9 mouse cellular contexts compared by ENCODE assay signal in genomic region chr8:4656536-4656935, GRCm38 (mm10). TPM values are rescaled to one million over a fixed set of nuclear protein-coding genes. Genes with fewer than 3 reads are reported as not detected.
A peak's percentile ranks its signal among the peaks of the same experiment; 100 is the strongest.
DNase-seq lines count a peak whose midpoint lies in the region; ATAC-seq and TF ChIP-seq lines count a peak whose summit lies in the region.
"Had no signal": no experiment of that assay in that cellular context is flagged by ENCODE, and none has a peak within 500 bp of the region (broad histone marks: within the 10 kb centered on the region; RNA-seq: fewer than 3 reads in every experiment).

No protein-coding gene starts in this region.

- no peaks in the 10 kb centered on the region for H3K27me3 ChIP-seq in kidney, embryonic 16.5 days (ENCODE audit: insufficient read depth, low read length)
- no peaks in the 10 kb centered on the region for H3K27me3 ChIP-seq in G1E (ENCODE audit: insufficient read depth, low read length)
- no peaks in the 10 kb centered on the region for H3K27me3 ChIP-seq in limb, embryonic 11.5 days (ENCODE audit: control insufficient read depth, insufficient read depth, low read length)
- H3K27me3 ChIP-seq in midbrain, embryonic 15.5 days (replicated peaks), result no peaks in the 10 kb centered on the region
- H3K27me3 ChIP-seq in midbrain, embryonic 11.5 days (ENCODE audit: control insufficient read depth, insufficient read depth, low read length), result no peaks in the 10 kb centered on the region
- H3K27me3 ChIP-seq: limb, embryonic 13.5 days had no signal

- TF ChIP-seq CTCF in G1E (IDR thresholded peaks at IDR 0.05; ENCODE audit: low read depth, low read length), result no peak
- no peak for TF ChIP-seq CTCF in brain, embryonic 14.5 days (IDR thresholded peaks at IDR 0.05; ENCODE audit: borderline replicate concordance, extremely low read depth, insufficient read depth, insufficient read length)

- no peak for ATAC-seq in kidney, embryonic 16.5 days (ENCODE audit: low FRiP score, low TSS enrichment)
- ATAC-seq in G1E (ENCODE audit: extremely low read depth, insufficient number of reproducible peaks, low FRiP score, poor library complexity, severe bottlenecking), result no peak
- ATAC-seq in limb, embryonic 11.5 days (ENCODE audit: insufficient number of reproducible peaks, low FRiP score, low TSS enrichment, low read depth), result no peak
- no peak for ATAC-seq in midbrain, embryonic 15.5 days (replicated peaks)
- ATAC-seq in midbrain, embryonic 11.5 days (ENCODE audit: low FRiP score), result no peak

- DNase-seq in kidney, adult 8-10 months, result peak; percentile 5 to 41
- peak; percentile 28 for DNase-seq in G1E (ENCODE audit: low spot score)
- peak; percentile 6 for DNase-seq in brain, embryonic 14.5 days (ENCODE audit: low read depth)
- peak; percentile 55 for DNase-seq in limb, embryonic 11.5 days (ENCODE audit: low spot score)
- no peak for DNase-seq in layer of hippocampus, adult 8-10 months (ENCODE audit: low spot score in 2 of 2)
- no peak for DNase-seq in midbrain, embryonic 11.5 days (ENCODE audit: low spot score, missing footprints)

- TF ChIP-seq POLR2A in brain, embryonic 14.5 days (IDR thresholded peaks at IDR 0.05; ENCODE audit: borderline replicate concordance, extremely low read depth, insufficient read depth, insufficient read length, poor library complexity, severe bottlenecking), result no peak

- no peaks in the 10 kb centered on the region for H3K9me3 ChIP-seq in kidney, embryonic 16.5 days (ENCODE audit: low read length)
- no peaks in the 10 kb centered on the region for H3K9me3 ChIP-seq in G1E (replicated peaks)
- H3K9me3 ChIP-seq in limb, embryonic 11.5 days (ENCODE audit: control insufficient read depth, low read length), result no peaks in the 10 kb centered on the region
- H3K9me3 ChIP-seq in midbrain, embryonic 15.5 days, result no peaks in the 10 kb centered on the region
- H3K9me3 ChIP-seq in midbrain, embryonic 11.5 days (ENCODE audit: control insufficient read depth, low read length), result no peaks in the 10 kb centered on the region
- H3K9me3 ChIP-seq: limb, embryonic 13.5 days had no signal

- no peak overlapping the region for H3K4me3 ChIP-seq in kidney, embryonic 16.5 days (ENCODE audit: low read length)
- H3K4me3 ChIP-seq in G1E (ENCODE audit: low read depth, low read length), result no peak overlapping the region
- H3K4me3 ChIP-seq in limb, embryonic 11.5 days (ENCODE audit: low read depth, low read length), result no peak overlapping the region
- H3K4me3 ChIP-seq in midbrain, embryonic 15.5 days, result no peak overlapping the region
- H3K4me3 ChIP-seq in midbrain, embryonic 11.5 days (ENCODE audit: low read depth, low read length), result no peak overlapping the region
- H3K4me3 ChIP-seq: limb, embryonic 13.5 days had no signal

- H3K4me1 ChIP-seq in kidney, embryonic 16.5 days (ENCODE audit: insufficient read depth, low read length), result no peaks in the 10 kb centered on the region
- H3K4me1 ChIP-seq in G1E (ENCODE audit: insufficient read depth, low read depth, low read length), result no peaks in the 10 kb centered on the region
- no peaks in the 10 kb centered on the region for H3K4me1 ChIP-seq in limb, embryonic 11.5 days (ENCODE audit: control insufficient read depth, insufficient read depth, low read length)
- no peaks in the 10 kb centered on the region for H3K4me1 ChIP-seq in midbrain, embryonic 15.5 days
- no peaks in the 10 kb centered on the region for H3K4me1 ChIP-seq in midbrain, embryonic 11.5 days (ENCODE audit: control insufficient read depth, insufficient read depth, low read length)
- H3K4me1 ChIP-seq: limb, embryonic 13.5 days had no signal

- H3K27ac ChIP-seq in kidney, embryonic 16.5 days (ENCODE audit: low read length), result no peak overlapping the region
- no peak overlapping the region for H3K27ac ChIP-seq in limb, embryonic 11.5 days (replicated peaks; ENCODE audit: low read depth, low read length)
- no peak overlapping the region for H3K27ac ChIP-seq in midbrain, embryonic 15.5 days
- H3K27ac ChIP-seq in midbrain, embryonic 11.5 days (ENCODE audit: low read depth, low read length), result no peak overlapping the region
- H3K27ac ChIP-seq: limb, embryonic 13.5 days had no signal

- H3K9ac ChIP-seq in kidney, embryonic 16.5 days (replicated peaks; ENCODE audit: low read length), result no peak overlapping the region
- no peak overlapping the region for H3K9ac ChIP-seq in limb, embryonic 11.5 days (ENCODE audit: low read length)
- H3K9ac ChIP-seq in midbrain, embryonic 15.5 days, result no peak overlapping the region
- H3K9ac ChIP-seq in midbrain, embryonic 11.5 days (ENCODE audit: low read length), result no peak overlapping the region
- H3K9ac ChIP-seq: limb, embryonic 13.5 days had no signal

- no peak overlapping the region for H3K4me2 ChIP-seq in kidney, embryonic 16.5 days (replicated peaks; ENCODE audit: low read depth, low read length)
- H3K4me2 ChIP-seq in limb, embryonic 11.5 days (ENCODE audit: low read depth, severe bottlenecking), result no peak overlapping the region
- H3K4me2 ChIP-seq in midbrain, embryonic 15.5 days, result no peak overlapping the region
- no peak overlapping the region for H3K4me2 ChIP-seq in midbrain, embryonic 11.5 days
- H3K4me2 ChIP-seq: limb, embryonic 13.5 days had no signal

- 88% methylated on average over 7 of the region's 7 CpGs for WGBS in kidney, embryonic 16.5 days
- WGBS in limb, embryonic 11.5 days, result 90% methylated on average over 7 of the region's 7 CpGs
- WGBS in midbrain, embryonic 15.5 days, result 85% methylated on average over 7 of the region's 7 CpGs
- WGBS in midbrain, embryonic 11.5 days, result 90% methylated on average over 7 of the region's 7 CpGs

- H3K36me3 ChIP-seq in kidney, embryonic 16.5 days (ENCODE audit: insufficient read depth, low read length), result no peaks in the 10 kb centered on the region
- no peaks in the 10 kb centered on the region for H3K36me3 ChIP-seq in G1E (replicated peaks)
- H3K36me3 ChIP-seq in limb, embryonic 11.5 days (ENCODE audit: control insufficient read depth, insufficient read depth, low read length), result no peaks in the 10 kb centered on the region
- H3K36me3 ChIP-seq in midbrain, embryonic 15.5 days (replicated peaks), result no peaks in the 10 kb centered on the region
- H3K36me3 ChIP-seq in midbrain, embryonic 11.5 days (ENCODE audit: control insufficient read depth, insufficient read depth, low read length), result no peaks in the 10 kb centered on the region
- H3K36me3 ChIP-seq: limb, embryonic 13.5 days had no signal

RNA-seq across cellular contexts. Expression of gene Zfp958, which starts 43.6 kb away (rescaled TPM):
- polyA plus RNA-seq in kidney, embryonic 16.5 days (2015; fragmentation: Nextera tagmentation; extraction: Ambion mirVana), result 15.1 and 16.3 TPM in 2 replicates
- total RNA-seq in G1E (2014; fragmentation: Nextera tagmentation), result 22.9 and 27.0 TPM in 2 replicates
- 17.0 and 17.3 TPM in 2 replicates for total RNA-seq in G1E (2017)
- 0.65 and 0.78 TPM in 2 replicates for polyA plus RNA-seq in G1E (2012)
- polyA plus RNA-seq in brain, embryonic 14.5 days (2012; rRNA removed), result 4.9 and 5.8 TPM in 2 replicates
- polyA plus RNA-seq in limb, embryonic 11.5 days (2014; fragmentation: Nextera tagmentation; extraction: Ambion mirVana), result 16.8 and 17.7 TPM in 2 replicates
- polyA plus RNA-seq in midbrain, embryonic 15.5 days (2015; fragmentation: Nextera tagmentation; extraction: Ambion mirVana), result 17.7 and 18.5 TPM in 2 replicates
- 10 to 100 TPM; 10.6 to 17.5 (median 14.9) TPM for total RNA-seq in layer of hippocampus, adult 8-10 months (2022)
- polyA plus RNA-seq in midbrain, embryonic 11.5 days (2014; fragmentation: Nextera tagmentation; extraction: Ambion mirVana), result 16.4 and 16.5 TPM in 2 replicates

Comparison
In these comparisons a context has a peak if more than half of its experiments do, and no peak if none do; other contexts are left out.
1. DNase-seq: peak in kidney, adult 8-10 months (2 of 2), G1E (single experiment), brain, embryonic 14.5 days (single experiment) and limb, embryonic 11.5 days (single experiment); none in layer of hippocampus, adult 8-10 months (0 of 2) and midbrain, embryonic 11.5 days (single experiment).